Mouse (Mus musculus) bone marrow, adult 2 months (tissue): ENCODE data around the gene Clip1.

Experiments used
- CTCF ChIP-seq: fragments of 200-500 bp; IDR thresholded peaks from 2 replicates; pipeline ENCODE4 v1.5.1; 2011; ENCODE audit warnings: low read length, control low read depth; ENCODE audit not compliant: control insufficient read depth, insufficient read depth
- POLR2A ChIP-seq: fragments of 200-500 bp; IDR thresholded peaks from 2 replicates; pipeline ENCODE4 v1.6.1; 2011; ENCODE audit warnings: low read depth, mild to moderate bottlenecking, control low read depth, low read length, borderline replicate concordance; ENCODE audit not compliant: control insufficient read depth

GRCm38 (mm10) chr5:123700625-123701024, 16.2 kb upstream of the Clip1 start:
- no peak for TF ChIP-seq POLR2A
- no peak for TF ChIP-seq CTCF
